Mouse (Mus musculus): ENCODE results near the gene Gm20388.
"Not testable (repeated sequence)": the region's sequence is repeated elsewhere in the genome, so short reads cannot be mapped to it uniquely, and the experiment has no call there.

Gm20388 gene

GRCm38 (mm10) chr8:123973495-123973894 lies 4062.9 kb downstream of the Gm20388 start:
- no peak for DNase-seq (ENCODE audit: low spot score in 2 of 2)

- no peak for DNase-seq (ENCODE audit: low spot score in 2 of 2)
These were observed 4066.9 kb downstream of the Gm20388 start for GRCm38 (mm10) chr8:123977499-123977898.

- DNase-seq (ENCODE audit: low spot score in 2 of 2) = no peak
These were observed 4067.7 kb downstream of the Gm20388 start for GRCm38 (mm10) chr8:123978166-123978838.

- no peak for DNase-seq (ENCODE audit: low spot score in 2 of 2)
These were observed 4068.3 kb downstream of the Gm20388 start for GRCm38 (mm10) chr8:123978926-123979325.

GRCm38 (mm10) chr8:123980239-123980638 lies 4069.6 kb downstream of the Gm20388 start:
- DNase-seq (ENCODE audit: low spot score in 2 of 2) = no peak

GRCm38 (mm10) chr8:123981674-123982073 lies 4071.0 kb downstream of the Gm20388 start:
- peak in 1 of 2 experiments; percentile 22 for DNase-seq (ENCODE audit: low spot score in 2 of 2)

GRCm38 (mm10) chr8:123982291-123982793 lies 4071.7 kb downstream of the Gm20388 start:
- peak in 1 of 2 experiments; percentile 11 for DNase-seq (ENCODE audit: low spot score in 2 of 2)

GRCm38 (mm10) chr8:123982826-123983400 lies 4072.3 kb downstream of the Gm20388 start, which contains the start of gene Abcb10:
TSS of gene Abcb10 (minus strand) at chr8:123983122.
- peak; percentile 64 to 65 for DNase-seq (ENCODE audit: low spot score in 2 of 2)

- no peak for DNase-seq (ENCODE audit: low spot score in 2 of 2)
These were observed 4078.0 kb downstream of the Gm20388 start for GRCm38 (mm10) chr8:123988605-123989038.

- DNase-seq (ENCODE audit: low spot score in 2 of 2) = no peak
These were observed 4078.5 kb downstream of the Gm20388 start for GRCm38 (mm10) chr8:123989128-123989527.

- no peak for DNase-seq (ENCODE audit: low spot score in 2 of 2)
These were observed 4079.8 kb downstream of the Gm20388 start for GRCm38 (mm10) chr8:123990277-123991049.

GRCm38 (mm10) chr8:123992587-123992986 lies 4081.9 kb downstream of the Gm20388 start:
- no peak for DNase-seq (ENCODE audit: low spot score in 2 of 2)

- no peak for DNase-seq (ENCODE audit: low spot score in 2 of 2)
These were observed 4083.0 kb downstream of the Gm20388 start for GRCm38 (mm10) chr8:123993597-123993996.

- DNase-seq (ENCODE audit: low spot score in 2 of 2) = no peak
These were observed 4083.4 kb downstream of the Gm20388 start for GRCm38 (mm10) chr8:123993997-123994396.

GRCm38 (mm10) chr8:123999568-123999967 lies 4088.9 kb downstream of the Gm20388 start:
- no peak for DNase-seq (ENCODE audit: low spot score in 2 of 2)

- DNase-seq (ENCODE audit: low spot score in 2 of 2) = no peak
These were observed 4092.0 kb downstream of the Gm20388 start for GRCm38 (mm10) chr8:124002546-124003108.

- DNase-seq (ENCODE audit: low spot score in 2 of 2) = no peak
These were observed 4097.2 kb downstream of the Gm20388 start for GRCm38 (mm10) chr8:124007829-124008228.

- no peak for DNase-seq (ENCODE audit: low spot score in 2 of 2)
These were observed 4100.9 kb downstream of the Gm20388 start for GRCm38 (mm10) chr8:124011580-124011979.

- no peak for DNase-seq (ENCODE audit: low spot score in 2 of 2)
These were observed 4101.4 kb downstream of the Gm20388 start for GRCm38 (mm10) chr8:124011989-124012586.

- DNase-seq (ENCODE audit: low spot score in 2 of 2) = not testable (repeated sequence)
These were observed 4103.7 kb downstream of the Gm20388 start for GRCm38 (mm10) chr8:124014299-124014698.

GRCm38 (mm10) chr8:124014751-124015150 lies 4104.1 kb downstream of the Gm20388 start:
- DNase-seq (ENCODE audit: low spot score in 2 of 2) = no peak

All from right cerebral cortex, postnatal 36 days (tissue).